Mouse (Mus musculus) erythroblast, embryonic 14.5 days (primary cell): ENCODE data around the gene Pklr.

Experiments used
- GATA1 ChIP-seq: IDR thresholded peaks from 2 replicates; pipeline ENCODE4 v1.6.1; 2012; ENCODE audit warnings: low read length, inconsistent platforms, mixed read lengths
- TAL1 ChIP-seq: IDR thresholded peaks from 3 replicates; pipeline ENCODE4 v1.6.1; 2012; ENCODE audit warnings: low read length, inconsistent platforms, mixed read lengths

DNA sequence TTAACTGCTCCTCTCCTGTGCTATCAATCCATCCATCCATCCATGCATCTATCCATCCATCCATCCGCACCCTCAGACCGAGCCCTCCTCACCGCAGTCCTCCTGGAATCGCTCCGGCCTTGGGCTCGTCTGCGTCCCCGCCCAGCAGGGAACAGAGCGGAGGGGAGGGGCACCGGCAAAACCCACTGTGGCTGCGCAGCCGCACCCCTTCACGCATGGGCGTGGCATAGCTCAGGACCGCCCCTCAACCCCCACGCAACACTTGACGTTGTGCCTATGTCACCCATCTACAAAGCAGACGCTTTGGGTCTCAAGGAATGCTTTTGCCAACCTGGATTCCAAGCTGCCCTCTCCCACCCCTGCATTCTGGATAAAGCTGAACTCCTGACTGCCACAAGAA lies 42.8 kb upstream of the Pklr start, which contains the start of gene Rusc1:
- TF ChIP-seq GATA1 (no peak), TAL1 (no peak)
